Mouse (Mus musculus) frontal cortex, adult (tissue): ENCODE data around the gene Otub1.
A peak's percentile ranks its signal among the peaks of the same experiment; 100 is the strongest.

Source experiments
- ATAC-seq: cut with Nextera tagmentation; 2 replicates; pipeline ENCODE4 v1.9.2; 2017; ENCODE audit warnings: mild to moderate bottlenecking, moderate library complexity, mixed read lengths; ENCODE audit not compliant: low TSS enrichment

The Otub1 gene

DNA sequence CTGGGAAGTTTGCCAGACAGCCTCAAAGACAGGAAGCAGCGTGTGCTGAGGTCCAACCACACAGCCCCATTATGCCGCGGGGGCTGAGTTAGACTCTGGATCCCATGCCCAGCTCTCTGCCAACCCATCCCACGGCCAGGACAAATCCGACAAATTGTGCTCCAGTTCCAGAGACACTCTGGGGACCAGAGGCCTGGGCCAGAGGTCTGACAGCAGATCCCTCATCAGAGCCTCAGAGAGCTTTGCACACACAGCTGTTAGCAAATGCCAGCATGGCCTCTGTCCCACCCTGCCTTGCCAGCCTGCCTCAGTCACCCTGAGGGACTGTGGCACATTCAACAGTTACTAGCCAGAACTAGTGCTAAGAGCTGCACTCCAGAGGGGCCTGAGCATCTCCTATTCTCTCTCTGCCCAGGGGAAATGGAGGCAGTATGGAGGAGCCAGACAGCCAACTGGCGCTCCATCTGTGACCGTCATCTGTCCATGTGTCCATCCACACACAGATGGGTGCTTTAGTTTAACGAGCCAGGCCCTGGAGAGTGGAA is 57.5 kb downstream of the Otub1 start:
- peak; percentile 28; the same call in 1 of the 2 replicates for ATAC-seq
